Mouse (Mus musculus) lung, embryonic 15.5 days (tissue): ENCODE results near the gene Rnf31. TPM values are rescaled to one million over a fixed set of nuclear protein-coding genes. Genes with fewer than 3 reads are reported as not detected.

Experiments
- ATAC-seq: fragments of 200-750 bp; cut with Nextera tagmentation; 2 replicates; pipeline ENCODE4 v1.8.0; 2017; ENCODE audit warnings: moderate number of reproducible peaks, borderline replicate concordance; ENCODE audit not compliant: low FRiP score, low TSS enrichment; ENCODE audit errors: extremely low read depth
- H3K27ac ChIP-seq: fragments of 300-500 bp; sonication (generic); 2 replicates; pipeline ENCODE4 v1.5.1; 2015; ENCODE audit warnings: moderate library complexity, mild to moderate bottlenecking, inconsistent platforms
- H3K27me3 ChIP-seq: fragments of 300-500 bp; sonication (generic); 2 replicates; pipeline ENCODE4 v1.6.1; 2015; ENCODE audit warnings: inconsistent platforms
- H3K36me3 ChIP-seq: fragments of 300-500 bp; sonication (generic); 2 replicates; pipeline ENCODE4 v1.6.1; 2015; ENCODE audit warnings: inconsistent platforms
- H3K4me1 ChIP-seq: fragments of 300-500 bp; sonication (generic); 2 replicates; pipeline ENCODE4 v1.6.1; 2015; ENCODE audit warnings: inconsistent platforms
- H3K4me2 ChIP-seq: fragments of 300-500 bp; sonication (generic); 2 replicates; pipeline ENCODE4 v1.6.1; 2015; ENCODE audit warnings: inconsistent platforms, mild to moderate bottlenecking, moderate library complexity
- H3K4me3 ChIP-seq: fragments of 300-500 bp; sonication (generic); 2 replicates; pipeline ENCODE4 v1.5.1; 2015; ENCODE audit warnings: mild to moderate bottlenecking, inconsistent platforms
- H3K9ac ChIP-seq: fragments of 300-500 bp; sonication (generic); 2 replicates; pipeline ENCODE4 v1.6.1; 2015; ENCODE audit warnings: inconsistent platforms
- H3K9me3 ChIP-seq: fragments of 300-500 bp; sonication (generic); 2 replicates; pipeline ENCODE4 v1.6.1; 2016; ENCODE audit warnings: inconsistent platforms
- WGBS: fragments of 180-500 bp; shearing (Covaris S2); methylation state at CpG from one replicate; pipeline ENCODE4 v1.1.7; 2015; 5-methylcytosine and 5-hydroxymethylcytosine counted together
- polyA plus RNA-seq: library from polyadenylated mRNA; unstranded; fragments of >200 nt; fragmentation: Nextera tagmentation; extraction: Ambion mirVana; gene quantifications from 2 replicates; pipeline ENCODE4 v1.2.1, GENCODE M21; 2015

The Rnf31 gene
- polyA plus RNA-seq, 1 experiment from 2014 or later: 16.0 TPM

DNA sequence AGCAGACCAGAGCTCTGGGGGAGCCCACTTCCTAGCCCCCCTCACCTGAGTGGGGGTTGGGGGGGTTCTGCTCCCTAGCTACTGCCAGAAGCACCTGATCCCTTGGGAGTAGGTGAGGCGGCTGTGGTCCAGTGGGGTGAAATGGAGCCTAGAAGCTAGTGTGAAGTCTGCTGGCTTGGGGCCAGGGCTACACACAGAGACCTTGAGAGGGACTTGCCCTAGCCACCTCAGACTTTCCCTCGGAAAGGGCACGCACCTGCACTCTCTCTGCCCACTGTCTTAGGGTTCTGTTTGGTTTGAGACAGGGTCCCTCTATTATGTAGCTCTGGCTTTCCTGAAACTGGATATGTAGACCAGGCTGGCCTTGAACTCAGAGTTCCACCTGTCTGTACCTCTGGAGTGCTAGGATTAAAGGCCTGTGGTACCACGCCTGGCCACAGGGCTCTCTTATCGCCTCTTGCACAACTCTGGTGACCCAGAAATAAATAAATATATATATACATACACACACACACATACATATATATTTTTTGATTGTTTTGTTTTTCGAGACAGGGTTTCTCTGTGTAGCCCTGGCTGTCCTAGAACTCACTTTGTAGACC lies 12.7 kb upstream of the Rnf31 start:
- peaks cover 30% of the 10 kb centered on the region for H3K4me1 ChIP-seq
- peak overlapping the region; percentile 90 for H3K27ac ChIP-seq
- 18% methylated on average over 6 of the region's 6 CpGs for WGBS
- H3K36me3 ChIP-seq: peaks cover 16% of the 10 kb centered on the region
- ATAC-seq: peak; percentile 6; the same call in 1 of the 2 replicates
- H3K9me3 ChIP-seq: no peaks in the 10 kb centered on the region
- no peaks in the 10 kb centered on the region for H3K27me3 ChIP-seq
- peak overlapping the region; percentile 74 for H3K9ac ChIP-seq
- H3K4me3 ChIP-seq: peak overlapping the region; percentile 79
- H3K4me2 ChIP-seq: peak overlapping the region; percentile 85

DNA sequence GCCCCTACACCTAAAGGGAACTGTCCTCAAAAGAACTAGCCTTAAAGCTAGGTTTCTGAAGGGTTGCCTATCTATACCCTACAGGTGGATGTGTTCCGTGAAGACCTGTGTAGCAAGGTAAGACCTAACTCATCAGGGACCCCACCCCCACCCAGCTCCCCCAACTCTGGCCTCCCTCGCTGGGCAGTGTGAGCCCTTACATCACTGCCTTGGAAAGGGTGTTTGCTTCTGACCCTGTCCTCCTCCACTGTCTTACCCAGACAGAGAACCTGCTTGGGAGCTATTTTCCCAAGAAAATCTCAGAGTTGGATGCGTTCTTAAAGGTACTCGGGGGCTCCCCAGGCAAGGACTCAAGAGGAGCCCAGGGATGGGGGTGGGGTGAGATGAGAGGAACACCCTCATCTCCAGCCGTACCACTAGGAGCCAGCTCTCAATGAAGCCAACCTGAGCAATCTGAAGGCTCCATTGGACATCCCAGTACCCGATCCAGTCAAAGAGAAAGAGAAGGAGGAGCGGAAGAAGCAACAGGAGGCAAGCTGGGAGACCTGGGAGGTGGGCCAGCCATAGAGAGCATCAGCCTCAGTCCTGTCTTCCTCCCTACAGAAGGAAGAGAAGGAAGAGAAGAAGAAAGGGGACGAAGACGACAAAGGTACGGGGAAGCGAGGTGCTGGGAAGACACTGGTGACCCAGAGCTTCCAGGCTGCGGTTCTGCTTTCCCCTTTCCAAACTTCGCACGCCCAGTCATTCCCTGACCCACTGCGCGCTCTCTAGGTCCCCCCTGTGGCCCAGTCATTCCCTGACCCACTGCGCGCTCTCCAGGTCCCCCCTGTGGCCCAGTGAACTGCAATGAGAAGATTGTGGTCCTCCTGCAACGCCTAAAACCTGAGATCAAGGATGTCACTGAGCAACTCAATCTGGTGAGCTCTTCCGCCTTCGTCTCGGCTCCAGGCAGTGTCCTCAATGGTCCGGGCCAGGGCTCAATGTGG lies 11.7 kb upstream of the Rnf31 start:
- Histone ChIP-seq H3K27ac (no peak overlapping the region), H3K9me3 (no peaks in the 10 kb centered on the region), H3K9ac (no peak overlapping the region), H3K4me1 (peaks cover 34% of the 10 kb centered on the region), H3K4me2 (no peak overlapping the region; the same call in 1 of the 2 replicates), H3K36me3 (peaks cover 16% of the 10 kb centered on the region), H3K4me3 (no peak overlapping the region), H3K27me3 (peaks cover 6% of the 10 kb centered on the region; the same call in 1 of the 2 replicates)
- WGBS: 84% methylated on average over 23 of the region's 23 CpGs
- ATAC-seq: no peak

DNA sequence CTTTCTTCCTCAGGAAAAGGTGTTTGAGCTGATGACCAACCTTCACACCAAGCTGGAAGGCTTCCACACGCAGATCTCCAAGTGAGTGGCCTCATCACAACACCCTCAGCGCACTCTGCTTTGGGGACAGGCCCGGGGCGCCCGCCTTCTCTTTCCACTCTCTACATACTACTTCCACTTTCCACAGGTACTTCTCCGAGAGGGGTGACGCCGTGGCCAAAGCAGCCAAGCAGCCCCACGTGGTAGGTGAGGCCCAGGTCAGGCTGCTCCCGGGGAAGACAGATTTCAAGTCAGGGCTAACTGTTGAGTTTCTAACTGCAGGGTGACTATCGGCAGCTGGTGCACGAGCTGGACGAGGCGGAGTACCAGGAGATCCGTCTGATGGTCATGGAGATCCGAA lies 10.8 kb upstream of the Rnf31 start:
- H3K4me1 ChIP-seq: peaks cover 33% of the 10 kb centered on the region
- H3K4me3 ChIP-seq: no peak overlapping the region
- H3K27ac ChIP-seq: no peak overlapping the region
- no peak overlapping the region for H3K9ac ChIP-seq
- H3K9me3 ChIP-seq: no peaks in the 10 kb centered on the region
- 93% methylated on average over 16 of the region's 16 CpGs for WGBS
- peaks cover 16% of the 10 kb centered on the region for H3K36me3 ChIP-seq
- H3K4me2 ChIP-seq: no peak overlapping the region
- ATAC-seq: no peak
- H3K27me3 ChIP-seq: peaks cover 8% of the 10 kb centered on the region; the same call in 1 of the 2 replicates

GRCm38 (mm10) chr14:55581981-55582681 lies 9.4 kb upstream of the Rnf31 start:
- Histone ChIP-seq H3K9me3 (no peaks in the 10 kb centered on the region), H3K4me1 (peaks cover 23% of the 10 kb centered on the region), H3K27ac (no peak overlapping the region), H3K27me3 (peaks cover 8% of the 10 kb centered on the region; the same call in 1 of the 2 replicates), H3K9ac (no peak overlapping the region), H3K4me2 (no peak overlapping the region), H3K36me3 (peaks cover 18% of the 10 kb centered on the region), H3K4me3 (no peak overlapping the region)
- WGBS: 74% methylated on average over 9 of the region's 9 CpGs
- no peak for ATAC-seq

GRCm38 (mm10) chr14:55584303-55584701 lies 7.2 kb upstream of the Rnf31 start:
- no peaks in the 10 kb centered on the region for H3K9me3 ChIP-seq
- no peak for ATAC-seq
- peak overlapping the region; percentile 87 for H3K4me2 ChIP-seq
- H3K4me1 ChIP-seq: peaks cover 10% of the 10 kb centered on the region
- H3K9ac ChIP-seq: 0 out of 2 replicates have a peak overlapping the region, but pooled peaks have one; percentile 45
- peaks cover 25% of the 10 kb centered on the region for H3K36me3 ChIP-seq
- H3K27me3 ChIP-seq: peaks cover 8% of the 10 kb centered on the region; the same call in 1 of the 2 replicates
- peak overlapping the region; percentile 46 for H3K4me3 ChIP-seq
- WGBS: 38% methylated on average over 5 of the region's 5 CpGs
- H3K27ac ChIP-seq: no peak overlapping the region

GRCm38 (mm10) chr14:55584702-55585565 lies 6.6 kb upstream of the Rnf31 start, which contains the start of gene Emc9:
Emc9 (minus strand) TSS chr14:55585302.
- WGBS: 4% methylated on average over 43 of the region's 43 CpGs
- Histone ChIP-seq H3K9ac (peak within 1 kb of the TSS; percentile 45), H3K36me3 (peaks cover 25% of the 10 kb centered on the region), H3K4me2 (peak within 1 kb of the TSS; percentile 87), H3K9me3 (no peaks in the 10 kb centered on the region), H3K4me1 (peaks cover 10% of the 10 kb centered on the region), H3K27me3 (peaks cover 8% of the 10 kb centered on the region; the same call in 1 of the 2 replicates), H3K27ac (no peak within 1 kb of the TSS), H3K4me3 (peak within 1 kb of the TSS; percentile 46)
- peak; percentile 78 for ATAC-seq

DNA sequence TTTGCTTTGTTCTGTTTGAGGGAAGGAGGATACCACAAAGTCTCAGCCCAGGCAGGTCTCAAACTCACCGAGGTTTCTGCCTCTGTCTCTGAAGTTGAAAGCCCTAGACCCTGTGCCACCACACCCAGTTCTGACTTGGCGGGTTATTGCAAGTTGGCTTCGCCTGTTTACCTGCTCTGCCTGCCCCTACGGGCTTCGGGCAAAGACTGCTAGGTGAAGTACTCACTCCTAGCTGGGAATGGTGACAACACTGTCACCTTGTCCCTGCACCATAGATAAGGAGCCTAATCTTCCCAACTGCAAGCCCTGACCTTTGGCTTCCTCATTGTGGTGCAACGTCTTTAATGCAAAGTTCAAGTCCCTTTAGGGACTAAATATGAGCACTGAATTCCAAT lies 5.9 kb upstream of the Rnf31 start:
- 48% methylated on average over 6 of the region's 6 CpGs for WGBS
- H3K9me3 ChIP-seq: no peaks in the 10 kb centered on the region
- H3K4me2 ChIP-seq: peak overlapping the region; percentile 87
- peaks cover 8% of the 10 kb centered on the region; the same call in 1 of the 2 replicates for H3K27me3 ChIP-seq
- peak overlapping the region; percentile 46; the same call in 1 of the 2 replicates for H3K4me3 ChIP-seq
- ATAC-seq: 0 out of 2 replicates have a peak, but pooled peaks have one; percentile 25
- no peak overlapping the region for H3K9ac ChIP-seq
- peaks cover 16% of the 10 kb centered on the region for H3K4me1 ChIP-seq
- no peak overlapping the region for H3K27ac ChIP-seq
- H3K36me3 ChIP-seq: peaks cover 24% of the 10 kb centered on the region

DNA sequence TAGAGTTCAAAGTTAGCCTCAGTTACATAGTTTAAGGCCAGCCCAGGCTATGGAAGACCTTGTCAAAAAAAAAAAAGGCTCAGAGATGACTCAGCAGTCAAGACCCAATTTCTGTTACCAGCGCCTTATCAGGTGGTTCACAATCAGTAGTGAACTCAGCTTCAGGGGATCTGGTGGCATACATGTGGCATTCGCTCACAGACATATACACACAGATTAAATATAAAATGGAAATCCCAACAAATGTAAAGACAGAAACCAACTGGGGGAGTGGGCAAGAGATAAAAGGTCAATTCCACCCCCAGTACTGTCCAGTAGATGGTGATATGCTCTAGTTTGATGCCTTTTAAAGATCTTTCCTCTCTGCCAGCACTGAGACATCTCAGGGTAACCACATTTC lies 5.4 kb upstream of the Rnf31 start:
- Histone ChIP-seq H3K36me3 (peaks cover 21% of the 10 kb centered on the region), H3K9ac (no peak overlapping the region)

GRCm38 (mm10) chr14:55589271-55589670 lies 2.2 kb upstream of the Rnf31 start:
- WGBS: 89% methylated on average over 5 of the region's 5 CpGs

More for the DNA sequence above, 5.4 kb upstream of the Rnf31 start:
- ATAC-seq: no peak
- peaks cover 16% of the 10 kb centered on the region for H3K4me1 ChIP-seq
- H3K4me2 ChIP-seq: no peak overlapping the region
- H3K27ac ChIP-seq: no peak overlapping the region
- H3K4me3 ChIP-seq: no peak overlapping the region
- peaks cover 8% of the 10 kb centered on the region; the same call in 1 of the 2 replicates for H3K27me3 ChIP-seq
- WGBS: 87% methylated on average over 2 of the region's 2 CpGs
- H3K9me3 ChIP-seq: no peaks in the 10 kb centered on the region

GRCm38 (mm10) chr14:55589771-55590448 lies 1.6 kb upstream of the Rnf31 start:
- Histone ChIP-seq H3K27ac (peak overlapping the region; percentile 99; the same call in 1 of the 2 replicates), H3K4me1 (peaks cover 26% of the 10 kb centered on the region), H3K9me3 (no peaks in the 10 kb centered on the region), H3K4me3 (peak overlapping the region; percentile 84), H3K9ac (peak overlapping the region; percentile 66), H3K27me3 (peaks cover under 1% of the 10 kb centered on the region; the same call in 1 of the 2 replicates), H3K4me2 (peak overlapping the region; percentile 93), H3K36me3 (peaks cover 13% of the 10 kb centered on the region)
- WGBS: 78% methylated on average over 11 of the region's 11 CpGs
- no peak for ATAC-seq

More at GRCm38 (mm10) chr14:55589271-55589670, 2.2 kb upstream of the Rnf31 start:
- peaks cover 32% of the 10 kb centered on the region for H3K4me1 ChIP-seq
- ATAC-seq: no peak
- H3K27ac ChIP-seq: no peak overlapping the region
- no peak overlapping the region for H3K9ac ChIP-seq
- H3K36me3 ChIP-seq: peaks cover 10% of the 10 kb centered on the region
- H3K27me3 ChIP-seq: peaks cover 7% of the 10 kb centered on the region; the same call in 1 of the 2 replicates
- no peak overlapping the region for H3K4me2 ChIP-seq
- no peaks in the 10 kb centered on the region for H3K9me3 ChIP-seq
- H3K4me3 ChIP-seq: no peak overlapping the region
